ENCODE assay signal across 8 mouse cellular contexts in the genomic region with DNA sequence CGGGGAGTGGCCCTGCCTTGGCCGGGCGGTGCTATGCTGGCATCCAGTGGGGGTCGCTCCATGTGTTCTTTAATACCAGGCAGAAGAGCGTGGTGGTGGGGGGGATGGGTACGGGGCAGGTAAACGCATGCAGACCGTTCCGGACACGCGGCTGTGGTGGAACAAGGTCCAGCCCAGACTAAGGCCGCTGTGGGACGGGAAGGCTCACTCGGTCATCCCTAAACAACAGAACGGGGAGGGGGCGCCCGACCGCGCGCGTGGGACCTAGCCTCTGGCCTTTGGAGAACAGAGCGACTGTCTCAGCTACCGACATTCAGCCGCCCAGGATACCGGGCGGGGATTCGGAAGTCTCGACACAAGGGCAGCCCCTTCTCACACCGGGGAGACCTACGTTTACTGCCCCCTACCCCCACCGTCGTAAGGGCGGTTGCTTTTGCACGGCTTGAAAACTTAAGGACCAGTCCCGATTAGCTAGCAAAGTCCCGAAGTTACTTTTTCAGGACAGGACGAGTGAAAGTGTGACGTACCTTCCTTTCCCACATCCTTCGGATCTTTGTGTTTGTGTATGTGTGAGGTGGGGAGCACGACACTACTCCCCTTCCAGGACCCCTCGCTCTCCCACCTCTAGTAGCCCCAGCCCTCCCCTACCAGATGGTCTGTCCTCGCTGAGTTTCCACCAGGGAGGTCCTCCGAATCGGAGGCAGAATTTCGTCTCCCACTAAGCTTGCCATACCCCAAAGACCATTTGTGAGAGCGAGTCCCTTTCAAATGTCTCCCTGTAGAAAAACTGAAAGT. TPM values are rescaled to one million over a fixed set of nuclear protein-coding genes. Genes with fewer than 3 reads are reported as not detected.
DNase-seq lines count a peak whose midpoint lies in the region; ATAC-seq and TF ChIP-seq lines count a peak whose summit lies in the region.

No protein-coding gene starts in this region.

- peak; percentile 45; the same call in 1 of the 2 replicates for TF ChIP-seq CTCF in liver, postnatal 0 days (IDR thresholded peaks at IDR 0.05; ENCODE audit: low read depth)

- ATAC-seq in liver, postnatal 0 days, result peak; percentile 47
- peak; percentile 57 for ATAC-seq in neural tube, embryonic 15.5 days (ENCODE audit: low FRiP score)

- H3K36me3 ChIP-seq in liver, postnatal 0 days (replicated peaks; ENCODE audit: insufficient read depth, low read length), result peaks cover 2% of the 10 kb centered on the region; the same call in 1 of the 2 replicates
- no peaks in the 10 kb centered on the region for H3K36me3 ChIP-seq in neural tube, embryonic 15.5 days

- H3K4me3 ChIP-seq in liver, postnatal 0 days (ENCODE audit: low read depth, low read length), result peak overlapping the region; percentile 82
- H3K4me3 ChIP-seq in neural tube, embryonic 15.5 days (replicated peaks), result peak overlapping the region; percentile 59

- peak overlapping the region; percentile 92 for H3K27ac ChIP-seq in liver, postnatal 0 days (ENCODE audit: low read depth)
- H3K27ac ChIP-seq in neural tube, embryonic 15.5 days (replicated peaks), result peak overlapping the region; percentile 76

- peak overlapping the region; percentile 80 for H3K9ac ChIP-seq in liver, postnatal 0 days (replicated peaks)
- H3K9ac ChIP-seq in neural tube, embryonic 15.5 days (replicated peaks), result peak overlapping the region; percentile 36

- TF ChIP-seq EP300 in liver, postnatal 0 days (IDR thresholded peaks at IDR 0.05; ENCODE audit: low read depth), result no peak

- no peaks in the 10 kb centered on the region for H3K27me3 ChIP-seq in liver, postnatal 0 days (ENCODE audit: insufficient read depth, low read length)
- H3K27me3 ChIP-seq in neural tube, embryonic 15.5 days (replicated peaks), result peaks cover 21% of the 10 kb centered on the region

- H3K4me2 ChIP-seq in liver, postnatal 0 days (ENCODE audit: low read depth, low read length), result peak overlapping the region; percentile 99
- peak overlapping the region; percentile 98 for H3K4me2 ChIP-seq in neural tube, embryonic 15.5 days

- peaks cover 2% of the 10 kb centered on the region; the same call in 1 of the 2 replicates for H3K4me1 ChIP-seq in liver, postnatal 0 days (ENCODE audit: insufficient read depth)
- H3K4me1 ChIP-seq in neural tube, embryonic 15.5 days, result peaks cover 38% of the 10 kb centered on the region

- no peaks in the 10 kb centered on the region for H3K9me3 ChIP-seq in liver, postnatal 0 days (ENCODE audit: low read length)
- no peaks in the 10 kb centered on the region for H3K9me3 ChIP-seq in neural tube, embryonic 15.5 days (replicated peaks)

- peak; percentile 68 for DNase-seq in CD4-positive helper T cell, adult 2 months (ENCODE audit: low read depth, low spot score)
- DNase-seq in NIH3T3 (ENCODE audit: low read depth), result peak; percentile 76
- peak; percentile 83 for DNase-seq in embryo, embryonic 10.5 days (ENCODE audit: low spot score)
- peak; percentile 24 for DNase-seq in heart, adult 8-10 months (ENCODE audit: low spot score)
- peak; percentile 59 for DNase-seq in kidney, adult 9 months
- DNase-seq in liver, postnatal 0 days, result peak; percentile 76
- DNase-seq in c-Kit-positive CD71-positive TER-119-positive erythroid progenitor cells, embryonic 14.5 days (ENCODE audit: low spot score), result no peak

- WGBS in liver, postnatal 0 days (ENCODE audit: insufficient replicate concordance), result 1% methylated on average over 46 of the region's 46 CpGs
- WGBS in neural tube, embryonic 15.5 days, result under 1% methylated on average over 46 of the region's 46 CpGs

RNA-seq across cellular contexts. Expression of a gene that starts 1.7 kb away (rescaled TPM):
- 1 to 10 TPM; 4.2 to 9.5 (median 6.3) TPM for total RNA-seq in heart, adult 8-10 months (2022)
- 17.1 and 17.3 TPM in 2 replicates for polyA plus RNA-seq in liver, postnatal 0 days (2015; fragmentation: Nextera tagmentation; extraction: Ambion mirVana)
- polyA plus RNA-seq in neural tube, embryonic 15.5 days (2015; fragmentation: Nextera tagmentation; extraction: Ambion mirVana), result 13.3 and 32.5 TPM in 2 replicates
